Mouse (Mus musculus): ENCODE data around the gene Spata32. TPM values are rescaled to one million over a fixed set of nuclear protein-coding genes. Genes with fewer than 3 reads are reported as not detected.

The Spata32 gene
- polyA plus RNA-seq, 1 experiment from 2014 or later = 0.92 TPM

DNA sequence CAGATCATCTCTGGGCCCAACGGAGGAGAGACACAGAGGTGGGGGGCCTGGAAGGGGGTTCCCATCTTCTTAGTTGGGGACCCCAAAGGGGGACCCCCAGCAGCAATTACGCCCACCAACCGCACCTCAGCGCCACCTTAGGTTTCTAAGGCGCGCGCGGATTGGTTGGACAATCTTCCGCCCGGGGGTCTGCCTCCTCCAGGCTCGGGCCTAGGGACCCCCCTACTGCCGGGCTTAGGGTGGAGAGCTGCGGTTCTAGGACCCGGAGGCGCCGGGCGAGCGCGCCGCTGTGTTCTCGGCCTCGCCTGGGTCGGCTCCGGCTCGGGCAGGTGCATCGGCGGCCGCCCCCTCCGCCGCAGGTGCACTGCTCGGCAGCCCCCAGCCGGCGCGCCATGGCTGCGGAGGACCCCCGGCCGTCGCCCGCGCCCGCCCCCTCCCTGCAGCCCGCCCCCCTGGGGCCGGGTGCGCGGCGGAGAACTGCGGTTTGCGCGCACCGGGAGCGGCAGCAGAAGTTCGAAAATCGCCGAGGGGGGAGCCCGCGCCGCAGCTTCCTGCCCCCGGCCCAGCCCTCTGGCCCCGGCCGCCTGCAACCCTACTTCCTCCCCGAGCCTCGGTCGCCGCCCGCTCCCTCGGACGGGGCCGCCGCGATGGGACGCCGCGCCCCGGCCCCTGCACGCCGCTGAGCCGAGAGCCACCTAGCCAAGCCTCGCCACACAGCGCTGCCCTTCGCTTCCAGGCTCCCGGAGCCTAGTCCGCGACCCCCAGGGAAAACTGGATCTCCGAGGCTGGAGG is 47.5 kb downstream of the Spata32 start, which contains the start of gene Fmnl1:
Gene Fmnl1, plus strand, starts transcription at position 614 of the 792 bp plus-strand sequence.
- Histone ChIP-seq H3K4me2 (ENCODE audit: low read depth, low read length) (peak within 1 kb of the TSS; percentile 81), H3K9me3 (ENCODE audit: control insufficient read depth, low read length) (no peaks in the 10 kb centered on the region), H3K4me3 (ENCODE audit: low read depth, low read length) (peak within 1 kb of the TSS; percentile 62), H3K36me3 (ENCODE audit: control insufficient read depth, insufficient read depth, low read length) (no peaks in the 10 kb centered on the region), H3K27ac (ENCODE audit: low read depth, low read length) (no peak within 1 kb of the TSS), H3K9ac (replicated peaks; ENCODE audit: low read depth, low read length) (peak within 1 kb of the TSS; percentile 73), H3K27me3 (ENCODE audit: control insufficient read depth, insufficient read depth, low read length) (peaks cover 4% of the 10 kb centered on the region; the same call in 1 of the 2 replicates), H3K4me1 (ENCODE audit: control insufficient read depth, insufficient read depth, low read length) (peaks cover 13% of the 10 kb centered on the region)
- ATAC-seq (ENCODE audit: low read depth) = peak; percentile 88
- 2% methylated on average over 54 of the region's 84 CpGs for WGBS

- H3K4me3 ChIP-seq (ENCODE audit: low read depth, low read length) = peak overlapping the region; percentile 62
- no peaks in the 10 kb centered on the region for H3K36me3 ChIP-seq (ENCODE audit: control insufficient read depth, insufficient read depth, low read length)
- H3K27me3 ChIP-seq (ENCODE audit: control insufficient read depth, insufficient read depth, low read length) = peaks cover 4% of the 10 kb centered on the region; the same call in 1 of the 2 replicates
- H3K27ac ChIP-seq (ENCODE audit: low read depth, low read length) = no peak overlapping the region
- 62% methylated on average over 3 of the region's 3 CpGs for WGBS
- H3K4me2 ChIP-seq (ENCODE audit: low read depth, low read length) = peak overlapping the region; percentile 81
- peak overlapping the region; percentile 73; the same call in 1 of the 2 replicates for H3K9ac ChIP-seq (replicated peaks; ENCODE audit: low read depth, low read length)
- ATAC-seq (ENCODE audit: low read depth) = peak; percentile 9; the same call in 1 of the 2 replicates
- H3K9me3 ChIP-seq (ENCODE audit: control insufficient read depth, low read length) = no peaks in the 10 kb centered on the region
- H3K4me1 ChIP-seq (ENCODE audit: control insufficient read depth, insufficient read depth, low read length) = peaks cover 13% of the 10 kb centered on the region
Measured at GRCm38 (mm10) chr11:103170111-103170493, 48.1 kb downstream of the Spata32 start.

DNA sequence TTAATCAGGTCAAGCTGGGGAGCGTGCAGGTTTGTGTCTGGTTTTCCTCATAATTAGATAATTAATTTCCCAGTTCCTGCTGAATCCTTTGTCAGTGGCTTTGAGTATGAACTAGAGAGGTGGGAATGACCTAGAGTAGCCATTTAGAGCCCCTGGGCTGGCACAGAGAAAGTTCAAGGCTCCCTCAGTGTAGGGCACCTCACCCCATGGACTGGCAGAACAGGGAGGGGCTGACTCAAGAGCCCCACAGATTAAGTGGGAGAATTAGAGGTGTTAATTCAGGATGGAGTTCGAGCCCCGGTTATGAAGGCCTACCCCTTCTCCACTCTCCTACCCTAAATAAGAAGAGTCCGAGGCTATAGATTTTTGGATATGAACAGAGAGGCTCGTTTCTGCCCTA is 48.6 kb downstream of the Spata32 start:
- WGBS = 85% methylated on average over 5 of the region's 5 CpGs
- H3K27ac ChIP-seq (ENCODE audit: low read depth, low read length) = no peak overlapping the region
- no peak overlapping the region for H3K9ac ChIP-seq (replicated peaks; ENCODE audit: low read depth, low read length)
- H3K27me3 ChIP-seq (ENCODE audit: control insufficient read depth, insufficient read depth, low read length) = peaks cover 4% of the 10 kb centered on the region; the same call in 1 of the 2 replicates
- ATAC-seq (ENCODE audit: low read depth) = no peak
- H3K9me3 ChIP-seq (ENCODE audit: control insufficient read depth, low read length) = no peaks in the 10 kb centered on the region
- H3K36me3 ChIP-seq (ENCODE audit: control insufficient read depth, insufficient read depth, low read length) = no peaks in the 10 kb centered on the region
- peak overlapping the region; percentile 81; the same call in 1 of the 2 replicates for H3K4me2 ChIP-seq (ENCODE audit: low read depth, low read length)
- H3K4me3 ChIP-seq (ENCODE audit: low read depth, low read length) = peak overlapping the region; percentile 62
- H3K4me1 ChIP-seq (ENCODE audit: control insufficient read depth, insufficient read depth, low read length) = peaks cover 13% of the 10 kb centered on the region

- 24% methylated on average over 9 of the region's 9 CpGs for WGBS
- no peaks in the 10 kb centered on the region for H3K36me3 ChIP-seq (ENCODE audit: control insufficient read depth, insufficient read depth, low read length)
- H3K27ac ChIP-seq (ENCODE audit: low read depth, low read length) = no peak overlapping the region
- ATAC-seq (ENCODE audit: low read depth) = no peak
- peaks cover 4% of the 10 kb centered on the region; the same call in 1 of the 2 replicates for H3K27me3 ChIP-seq (ENCODE audit: control insufficient read depth, insufficient read depth, low read length)
- no peak overlapping the region for H3K9ac ChIP-seq (replicated peaks; ENCODE audit: low read depth, low read length)
- peaks cover 13% of the 10 kb centered on the region for H3K4me1 ChIP-seq (ENCODE audit: control insufficient read depth, insufficient read depth, low read length)
- no peak overlapping the region for H3K4me3 ChIP-seq (ENCODE audit: low read depth, low read length)
- H3K4me2 ChIP-seq (ENCODE audit: low read depth, low read length) = no peak overlapping the region
- no peaks in the 10 kb centered on the region for H3K9me3 ChIP-seq (ENCODE audit: control insufficient read depth, low read length)
Measured at GRCm38 (mm10) chr11:103168690-103169390, 49.4 kb downstream of the Spata32 start.

GRCm38 (mm10) chr11:103164391-103164790 is 53.8 kb downstream of the Spata32 start:
- H3K36me3 ChIP-seq (ENCODE audit: control insufficient read depth, insufficient read depth, low read length) = no peaks in the 10 kb centered on the region
- H3K9ac ChIP-seq (replicated peaks; ENCODE audit: low read depth, low read length) = no peak overlapping the region
- no peaks in the 10 kb centered on the region for H3K27me3 ChIP-seq (ENCODE audit: control insufficient read depth, insufficient read depth, low read length)
- no peak overlapping the region for H3K27ac ChIP-seq (ENCODE audit: low read depth, low read length)
- no peak overlapping the region for H3K4me3 ChIP-seq (ENCODE audit: low read depth, low read length)
- H3K4me1 ChIP-seq (ENCODE audit: control insufficient read depth, insufficient read depth, low read length) = no peaks in the 10 kb centered on the region
- H3K9me3 ChIP-seq (ENCODE audit: control insufficient read depth, low read length) = no peaks in the 10 kb centered on the region
- H3K4me2 ChIP-seq (ENCODE audit: low read depth, low read length) = no peak overlapping the region
- 32% methylated on average over 10 of the region's 10 CpGs for WGBS
- ATAC-seq (ENCODE audit: low read depth) = no peak

- 92% methylated on average over 5 of the region's 5 CpGs for WGBS
- no peak overlapping the region for H3K4me2 ChIP-seq (ENCODE audit: low read depth, low read length)
- H3K27me3 ChIP-seq (ENCODE audit: control insufficient read depth, insufficient read depth, low read length) = no peaks in the 10 kb centered on the region
- H3K4me3 ChIP-seq (ENCODE audit: low read depth, low read length) = no peak overlapping the region
- H3K27ac ChIP-seq (ENCODE audit: low read depth, low read length) = no peak overlapping the region
- ATAC-seq (ENCODE audit: low read depth) = no peak
- no peaks in the 10 kb centered on the region for H3K36me3 ChIP-seq (ENCODE audit: control insufficient read depth, insufficient read depth, low read length)
- no peaks in the 10 kb centered on the region for H3K9me3 ChIP-seq (ENCODE audit: control insufficient read depth, low read length)
- H3K9ac ChIP-seq (replicated peaks; ENCODE audit: low read depth, low read length) = no peak overlapping the region
- no peaks in the 10 kb centered on the region for H3K4me1 ChIP-seq (ENCODE audit: control insufficient read depth, insufficient read depth, low read length)
Measured at GRCm38 (mm10) chr11:103162132-103162531, 56.1 kb downstream of the Spata32 start.

GRCm38 (mm10) chr11:103161449-103161848 is 56.8 kb downstream of the Spata32 start:
- Histone ChIP-seq H3K9ac (replicated peaks; ENCODE audit: low read depth, low read length) (no peak overlapping the region), H3K27me3 (ENCODE audit: control insufficient read depth, insufficient read depth, low read length) (no peaks in the 10 kb centered on the region), H3K4me1 (ENCODE audit: control insufficient read depth, insufficient read depth, low read length) (no peaks in the 10 kb centered on the region), H3K4me2 (ENCODE audit: low read depth, low read length) (no peak overlapping the region), H3K4me3 (ENCODE audit: low read depth, low read length) (no peak overlapping the region), H3K36me3 (ENCODE audit: control insufficient read depth, insufficient read depth, low read length) (no peaks in the 10 kb centered on the region), H3K9me3 (ENCODE audit: control insufficient read depth, low read length) (no peaks in the 10 kb centered on the region), H3K27ac (ENCODE audit: low read depth, low read length) (no peak overlapping the region)
- ATAC-seq (ENCODE audit: low read depth) = no peak
- WGBS = 82% methylated on average over 7 of the region's 7 CpGs

DNA sequence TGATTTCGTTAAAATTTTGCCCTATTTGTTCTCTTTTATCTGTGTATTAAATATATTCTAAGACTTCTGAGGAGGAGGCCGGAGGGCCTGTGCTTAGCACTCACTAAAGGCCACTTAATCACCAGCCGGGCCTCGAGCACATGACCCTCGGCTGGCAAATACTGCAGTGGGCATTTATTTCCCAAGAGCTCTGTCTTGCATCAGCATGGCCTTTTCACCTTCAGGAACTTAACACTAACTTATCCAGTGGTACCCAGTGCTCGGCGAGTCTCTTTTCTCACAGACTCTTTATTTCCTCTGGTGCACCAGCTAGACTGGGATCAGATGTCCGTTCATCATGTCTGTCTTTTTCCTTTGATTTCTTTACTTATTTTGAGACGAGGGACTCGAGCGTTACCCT is 57.5 kb downstream of the Spata32 start:
- no peak overlapping the region for H3K9ac ChIP-seq (replicated peaks; ENCODE audit: low read depth, low read length)
- no peaks in the 10 kb centered on the region for H3K4me1 ChIP-seq (ENCODE audit: control insufficient read depth, insufficient read depth, low read length)
- no peaks in the 10 kb centered on the region for H3K27me3 ChIP-seq (ENCODE audit: control insufficient read depth, insufficient read depth, low read length)
- H3K27ac ChIP-seq (ENCODE audit: low read depth, low read length) = no peak overlapping the region
- H3K4me2 ChIP-seq (ENCODE audit: low read depth, low read length) = no peak overlapping the region
- H3K36me3 ChIP-seq (ENCODE audit: control insufficient read depth, insufficient read depth, low read length) = no peaks in the 10 kb centered on the region
- 93% methylated on average over 11 of the region's 11 CpGs for WGBS
- no peak overlapping the region for H3K4me3 ChIP-seq (ENCODE audit: low read depth, low read length)
- no peak for ATAC-seq (ENCODE audit: low read depth)
- H3K9me3 ChIP-seq (ENCODE audit: control insufficient read depth, low read length) = no peaks in the 10 kb centered on the region

All from neural tube, embryonic 14.5 days (tissue).